Mouse (Mus musculus) stomach, embryonic 14.5 days (tissue): Measurements from ENCODE around the gene Larp6. TPM values are rescaled to one million over a fixed set of nuclear protein-coding genes. Genes with fewer than 3 reads are reported as not detected.
A peak's percentile ranks its signal among the peaks of the same experiment; 100 is the strongest.

ENCODE experiments used
- ATAC-seq: fragments of 200-750 bp; cut with Nextera tagmentation; 2 replicates; pipeline ENCODE4 v1.8.0; 2017; ENCODE audit warnings: low read depth, moderate TSS enrichment; ENCODE audit not compliant: insufficient number of reproducible peaks, insufficient read depth, low FRiP score
- H3K27ac ChIP-seq: fragments of 300-500 bp; sonication (generic); 2 replicates; pipeline ENCODE4 v1.5.1; 2014; ENCODE audit warnings: mild to moderate bottlenecking, low read length, moderate library complexity, mixed read lengths
- H3K27me3 ChIP-seq: fragments of 300-500 bp; sonication (generic); 2 replicates; pipeline ENCODE4 v1.6.1; 2014; ENCODE audit warnings: low read length, control low read depth, mixed read lengths; ENCODE audit not compliant: control insufficient read depth, insufficient read depth
- H3K36me3 ChIP-seq: fragments of 300-500 bp; sonication (generic); 2 replicates; pipeline ENCODE4 v1.6.1; 2014; ENCODE audit warnings: mild to moderate bottlenecking, control low read depth, low read length, moderate library complexity, mixed read lengths; ENCODE audit not compliant: control insufficient read depth, insufficient read depth
- H3K4me1 ChIP-seq: fragments of 300-500 bp; sonication (generic); 2 replicates; pipeline ENCODE4 v1.6.1; 2014; ENCODE audit warnings: low read length, control low read depth, mixed read lengths; ENCODE audit not compliant: control insufficient read depth, insufficient read depth
- H3K4me2 ChIP-seq: fragments of 300-500 bp; sonication (generic); replicated peaks from 2 replicates; pipeline ENCODE4 v1.6.1; 2014; ENCODE audit warnings: low read depth, low read length, control low read depth
- H3K4me3 ChIP-seq: fragments of 300-500 bp; sonication (generic); 2 replicates; pipeline ENCODE4 v1.5.1; 2014; ENCODE audit warnings: low read depth, low read length, control low read depth
- H3K9ac ChIP-seq: fragments of 300-500 bp; sonication (generic); replicated peaks from 2 replicates; pipeline ENCODE4 v1.6.1; 2014; ENCODE audit warnings: low read depth, mild to moderate bottlenecking, control low read depth, low read length, moderate library complexity, mixed read lengths
- H3K9me3 ChIP-seq: fragments of 300-500 bp; sonication (generic); 2 replicates; pipeline ENCODE4 v1.6.1; 2016; ENCODE audit warnings: low read depth, low read length, control low read depth; ENCODE audit not compliant: control insufficient read depth
- WGBS: fragments of 180-500 bp; shearing (Covaris S2); extraction: QIAGEN DNeasy Blood & Tissue Kit; methylation state at CpG from one replicate; pipeline ENCODE4 v1.1.7; 2014; 5-methylcytosine and 5-hydroxymethylcytosine counted together
- polyA plus RNA-seq: library from polyadenylated mRNA; unstranded; fragments of >200 nt; fragmentation: Nextera tagmentation; extraction: Ambion mirVana; gene quantifications from 2 replicates; pipeline ENCODE4 v1.2.1, GENCODE M21; 2014

The Larp6 gene
- polyA plus RNA-seq, 1 experiment from 2014 or later, result 2.2 TPM

DNA sequence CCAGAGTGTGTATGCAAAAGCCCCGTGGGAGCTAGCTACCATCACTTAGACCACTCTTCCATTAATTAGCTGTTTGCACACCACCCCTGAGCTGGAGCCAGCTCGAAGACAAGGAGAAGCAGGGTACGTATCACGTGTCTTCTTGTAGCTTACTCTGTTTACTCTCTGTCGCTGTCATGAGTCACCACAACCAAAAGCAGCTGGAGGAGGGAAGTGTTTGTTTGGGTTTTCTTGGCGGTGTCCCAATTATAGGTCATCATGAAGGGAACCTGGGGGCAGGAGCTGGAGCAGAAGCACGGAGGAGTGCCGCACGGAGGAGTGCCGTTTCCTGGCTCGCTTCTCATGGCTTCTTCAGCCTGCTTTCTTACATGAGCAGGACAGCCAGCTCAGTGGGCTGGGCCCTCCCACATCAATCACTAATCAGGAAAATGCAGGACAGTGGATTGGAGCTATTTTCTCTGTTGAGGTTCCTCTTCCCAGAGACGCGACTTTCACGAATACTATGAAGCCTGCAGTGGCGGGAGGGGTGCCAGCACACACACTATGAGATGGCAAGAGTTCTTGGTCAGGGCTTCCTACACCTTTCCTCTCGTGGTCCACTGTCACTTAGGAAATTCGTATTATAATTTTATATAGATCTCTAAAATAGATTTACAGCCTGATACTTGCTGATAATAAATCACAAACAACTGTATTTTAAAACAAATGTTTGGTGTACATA lies 30.6 kb downstream of the Larp6 start:
- 0 out of 2 replicates have a peak overlapping the region, but pooled peaks have one; percentile 6 for H3K4me3 ChIP-seq
- no peak overlapping the region for H3K9ac ChIP-seq
- no peaks in the 10 kb centered on the region for H3K27me3 ChIP-seq
- H3K4me1 ChIP-seq, result peaks cover 12% of the 10 kb centered on the region
- no peaks in the 10 kb centered on the region for H3K36me3 ChIP-seq
- H3K9me3 ChIP-seq, result no peaks in the 10 kb centered on the region
- 19% methylated on average over 17 of the region's 17 CpGs for WGBS
- ATAC-seq, result peak; percentile 65; the same call in 1 of the 2 replicates
- H3K4me2 ChIP-seq, result peak overlapping the region; percentile 42
- H3K27ac ChIP-seq, result no peak overlapping the region

DNA sequence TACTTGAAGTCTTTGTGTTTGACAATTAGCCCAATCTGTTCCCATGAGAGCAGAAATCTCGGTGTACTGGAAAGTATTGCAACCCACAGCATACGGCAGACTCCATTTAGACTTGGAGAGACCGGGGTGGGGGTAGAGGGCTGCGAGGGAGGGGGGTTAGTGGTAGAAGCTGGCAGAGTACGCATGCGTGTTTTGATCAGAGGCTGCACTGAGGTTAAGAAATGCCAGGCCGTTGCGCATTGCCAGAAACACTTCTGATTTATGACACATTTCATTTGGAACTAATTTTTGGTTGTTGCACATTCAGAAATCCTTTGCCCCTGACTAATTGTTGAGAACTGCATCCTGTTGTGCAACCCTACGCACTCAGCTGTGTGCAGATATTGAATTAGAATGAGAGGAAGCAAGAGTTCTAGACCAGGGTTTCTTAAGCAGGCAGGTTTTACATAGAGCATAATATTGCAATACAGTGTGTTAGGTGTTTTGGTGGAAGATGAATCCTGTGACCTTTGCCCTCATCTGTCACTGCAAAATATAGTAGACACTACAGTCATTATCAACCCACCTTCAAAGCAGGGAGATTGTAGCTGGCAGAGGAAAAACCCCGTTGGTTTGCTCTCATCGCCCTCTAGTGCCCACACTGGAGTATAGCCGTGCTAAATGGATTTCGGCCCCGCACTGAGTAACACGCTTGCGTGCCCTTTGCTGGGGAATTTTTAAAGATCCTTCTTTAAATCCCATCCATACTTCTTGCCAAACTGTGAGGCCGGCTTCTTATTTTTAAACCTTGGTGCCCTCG lies 31.6 kb downstream of the Larp6 start:
- 47% methylated on average over 18 of the region's 18 CpGs for WGBS
- no peak overlapping the region for H3K4me3 ChIP-seq

DNA sequence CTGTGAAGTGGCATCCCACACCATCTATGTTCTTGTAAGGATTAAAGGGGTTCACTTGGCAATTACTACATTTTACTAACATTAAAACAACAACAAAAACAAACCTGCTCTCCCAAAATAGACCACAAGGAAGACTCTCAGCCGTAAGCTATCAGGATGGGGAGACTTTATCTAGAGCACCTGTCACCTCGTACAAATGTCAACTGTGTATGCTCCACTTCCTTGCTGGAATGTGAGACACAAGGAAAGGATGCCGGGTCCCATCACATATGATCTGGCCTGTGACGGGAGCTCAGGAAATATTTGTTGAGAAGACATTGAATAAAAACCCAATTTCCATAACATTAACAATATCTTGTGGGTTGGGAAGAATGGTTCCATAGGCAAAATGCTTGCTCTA lies 32.2 kb downstream of the Larp6 start:
- H3K4me2 ChIP-seq, result no peak overlapping the region
- H3K4me3 ChIP-seq, result no peak overlapping the region
- H3K4me1 ChIP-seq, result peaks cover 12% of the 10 kb centered on the region
- no peaks in the 10 kb centered on the region for H3K9me3 ChIP-seq
- no peak for ATAC-seq
- no peaks in the 10 kb centered on the region for H3K36me3 ChIP-seq
- no peak overlapping the region for H3K27ac ChIP-seq
- 70% methylated on average over 4 of the region's 4 CpGs for WGBS
- H3K27me3 ChIP-seq, result no peaks in the 10 kb centered on the region
- no peak overlapping the region for H3K9ac ChIP-seq

More for the DNA sequence above, 31.6 kb downstream of the Larp6 start:
- Histone ChIP-seq H3K27me3 (no peaks in the 10 kb centered on the region), H3K36me3 (no peaks in the 10 kb centered on the region), H3K4me2 (no peak overlapping the region), H3K4me1 (peaks cover 12% of the 10 kb centered on the region), H3K9ac (no peak overlapping the region), H3K9me3 (no peaks in the 10 kb centered on the region), H3K27ac (no peak overlapping the region)
- no peak for ATAC-seq

DNA sequence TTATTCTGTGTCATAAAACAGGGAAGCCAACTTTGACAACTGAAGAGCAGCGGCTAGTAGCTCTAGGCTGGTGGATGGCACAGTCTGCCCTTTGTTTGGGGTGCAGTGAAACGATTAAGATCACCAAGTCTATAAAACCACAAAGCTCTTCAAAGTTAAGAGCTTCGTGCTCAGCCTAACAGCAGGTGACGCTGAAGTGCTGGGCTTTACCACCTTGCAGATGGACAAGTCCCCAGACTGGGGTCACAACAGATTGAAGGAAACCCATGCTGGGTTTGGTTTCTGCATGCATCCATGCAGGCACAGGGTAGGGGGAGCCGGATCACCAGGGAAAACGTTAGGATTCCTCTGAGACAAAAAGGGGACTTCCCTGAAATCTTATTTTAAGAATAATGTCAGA lies 33.8 kb downstream of the Larp6 start:
- Histone ChIP-seq H3K27ac (no peak overlapping the region), H3K36me3 (no peaks in the 10 kb centered on the region), H3K4me2 (no peak overlapping the region), H3K9me3 (no peaks in the 10 kb centered on the region), H3K4me1 (peaks cover 12% of the 10 kb centered on the region), H3K27me3 (no peaks in the 10 kb centered on the region), H3K4me3 (no peak overlapping the region), H3K9ac (no peak overlapping the region)
- no peak for ATAC-seq
- 57% methylated on average over 6 of the region's 6 CpGs for WGBS

DNA sequence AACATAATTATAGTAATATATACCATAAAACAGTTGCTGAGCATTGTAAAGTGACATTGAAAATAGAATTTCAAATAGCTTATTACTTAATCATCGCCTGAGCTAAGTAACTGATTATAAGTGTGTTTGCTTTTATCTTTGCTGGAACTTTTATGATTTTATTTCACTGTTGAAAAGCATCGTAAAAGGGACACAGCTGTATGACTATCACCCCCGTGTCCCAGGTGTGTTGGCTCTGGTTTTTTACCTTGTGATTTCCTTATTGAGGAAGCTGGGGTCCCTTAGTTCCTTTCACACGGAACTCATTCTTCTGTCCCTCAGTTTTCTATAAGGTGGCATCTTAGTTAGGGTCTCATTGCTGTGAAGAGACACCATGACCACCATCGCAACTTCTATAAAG lies 34.9 kb downstream of the Larp6 start:
- no peak overlapping the region for H3K27ac ChIP-seq
- H3K9me3 ChIP-seq, result no peaks in the 10 kb centered on the region
- no peak for ATAC-seq
- H3K36me3 ChIP-seq, result no peaks in the 10 kb centered on the region
- H3K27me3 ChIP-seq, result no peaks in the 10 kb centered on the region
- H3K4me3 ChIP-seq, result no peak overlapping the region
- no peak overlapping the region for H3K4me2 ChIP-seq
- WGBS, result 87% methylated on average over 5 of the region's 5 CpGs
- H3K4me1 ChIP-seq, result peaks cover 8% of the 10 kb centered on the region
- H3K9ac ChIP-seq, result no peak overlapping the region

DNA sequence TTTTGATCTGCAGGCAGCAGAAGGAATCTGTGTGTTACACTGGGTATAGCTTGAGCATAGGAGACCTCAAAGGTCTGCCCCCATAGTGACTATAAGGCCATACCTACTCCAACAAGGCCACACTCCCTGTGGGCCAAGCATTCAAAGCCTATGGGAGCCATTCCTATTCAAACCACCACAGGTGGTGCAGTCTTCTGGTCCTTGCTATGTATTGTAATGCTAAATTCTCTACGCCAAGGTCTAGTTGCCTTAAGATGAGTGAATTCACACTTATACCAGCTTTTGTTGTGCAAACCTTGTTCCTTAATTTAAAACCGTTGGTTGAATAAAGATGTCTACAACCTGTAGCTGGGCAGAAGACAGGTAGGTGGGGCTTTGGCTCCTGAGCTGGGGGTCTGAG lies 35.4 kb downstream of the Larp6 start:
- H3K9ac ChIP-seq, result no peak overlapping the region
- ATAC-seq, result no peak
- WGBS, result 79% methylated on average over 2 of the region's 2 CpGs
- H3K36me3 ChIP-seq, result no peaks in the 10 kb centered on the region
- H3K27me3 ChIP-seq, result no peaks in the 10 kb centered on the region
- peaks cover 3% of the 10 kb centered on the region for H3K4me1 ChIP-seq
- H3K9me3 ChIP-seq, result no peaks in the 10 kb centered on the region
- H3K4me3 ChIP-seq, result no peak overlapping the region
- no peak overlapping the region for H3K4me2 ChIP-seq
- no peak overlapping the region for H3K27ac ChIP-seq

GRCm38 (mm10) chr9:60749105-60749504 lies 36.3 kb downstream of the Larp6 start:
- Histone ChIP-seq H3K9me3 (no peaks in the 10 kb centered on the region), H3K36me3 (no peaks in the 10 kb centered on the region), H3K27ac (no peak overlapping the region), H3K4me2 (no peak overlapping the region), H3K4me1 (no peaks in the 10 kb centered on the region), H3K27me3 (no peaks in the 10 kb centered on the region), H3K9ac (no peak overlapping the region), H3K4me3 (no peak overlapping the region)
- ATAC-seq, result no peak
- 93% methylated on average over 2 of the region's 2 CpGs for WGBS

GRCm38 (mm10) chr9:60751098-60751497 lies 38.3 kb downstream of the Larp6 start:
- Histone ChIP-seq H3K27me3 (no peaks in the 10 kb centered on the region), H3K27ac (no peak overlapping the region), H3K4me2 (no peak overlapping the region), H3K9ac (no peak overlapping the region), H3K4me3 (no peak overlapping the region), H3K36me3 (no peaks in the 10 kb centered on the region), H3K4me1 (no peaks in the 10 kb centered on the region), H3K9me3 (no peaks in the 10 kb centered on the region)
- 94% methylated on average over 5 of the region's 5 CpGs for WGBS
- ATAC-seq, result no peak
